Mouse (Mus musculus): ENCODE results near the gene Rap1gap. TPM values are rescaled to one million over a fixed set of nuclear protein-coding genes. Genes with fewer than 3 reads are reported as not detected.

Gene Rap1gap
- polyA plus RNA-seq, 1 experiment from 2014 or later, result 119 TPM

DNA sequence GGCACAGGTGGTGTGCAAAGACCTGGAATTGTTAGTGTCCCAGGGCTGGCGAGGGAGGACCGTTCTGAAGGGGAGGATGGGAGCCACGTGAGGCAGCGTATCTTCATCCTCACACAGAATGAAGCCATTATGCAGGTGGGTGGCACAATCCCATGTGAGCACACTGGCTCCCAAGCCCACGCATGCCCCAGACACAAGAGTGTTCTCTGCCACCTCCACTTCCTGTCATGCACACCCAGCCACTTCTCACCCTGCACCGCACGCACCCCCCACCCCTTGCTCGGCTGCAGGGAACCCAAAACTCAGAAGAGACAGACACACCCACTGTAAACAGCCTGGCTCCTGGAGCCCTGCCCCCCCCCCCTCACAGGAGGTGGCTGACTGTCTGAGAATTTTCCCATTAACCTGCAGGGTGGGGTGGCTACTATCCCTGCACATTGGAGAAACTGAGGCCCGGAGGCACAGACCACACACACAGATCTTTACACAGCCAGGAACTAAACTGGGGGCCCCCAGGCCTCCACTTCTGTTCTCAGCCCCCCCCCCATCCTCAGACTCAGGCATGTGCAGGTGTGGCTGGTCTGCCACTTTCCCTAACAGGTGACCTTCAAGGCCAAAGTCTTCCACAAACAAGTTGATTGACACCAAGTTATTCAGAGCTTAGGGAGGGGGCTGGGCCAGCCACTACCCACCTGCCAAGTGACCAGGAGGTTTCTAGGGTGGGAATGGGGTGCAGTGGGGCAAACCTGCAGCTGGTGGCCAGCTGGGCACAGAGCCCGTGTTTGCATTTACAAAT lies 27.8 kb downstream of the Rap1gap start:
- no peak overlapping the region for H3K4me2 ChIP-seq (ENCODE audit: low read length)
- peaks cover 5% of the 10 kb centered on the region for H3K4me1 ChIP-seq (ENCODE audit: control insufficient read depth, insufficient read depth, low read depth, low read length)
- no peaks in the 10 kb centered on the region for H3K27me3 ChIP-seq (replicated peaks; ENCODE audit: control insufficient read depth, insufficient read depth, low read length)
- ATAC-seq, result no peak
- no peak overlapping the region for H3K9ac ChIP-seq (ENCODE audit: low read depth, low read length)
- H3K36me3 ChIP-seq (ENCODE audit: control insufficient read depth, insufficient read depth, low read length), result no peaks in the 10 kb centered on the region
- no peak overlapping the region for H3K27ac ChIP-seq (ENCODE audit: low read depth, low read length)
- WGBS, result 83% methylated on average over 10 of the region's 10 CpGs
- no peaks in the 10 kb centered on the region for H3K9me3 ChIP-seq (ENCODE audit: control insufficient read depth, low read length)
- no peak overlapping the region for H3K4me3 ChIP-seq (ENCODE audit: low read length)

DNA sequence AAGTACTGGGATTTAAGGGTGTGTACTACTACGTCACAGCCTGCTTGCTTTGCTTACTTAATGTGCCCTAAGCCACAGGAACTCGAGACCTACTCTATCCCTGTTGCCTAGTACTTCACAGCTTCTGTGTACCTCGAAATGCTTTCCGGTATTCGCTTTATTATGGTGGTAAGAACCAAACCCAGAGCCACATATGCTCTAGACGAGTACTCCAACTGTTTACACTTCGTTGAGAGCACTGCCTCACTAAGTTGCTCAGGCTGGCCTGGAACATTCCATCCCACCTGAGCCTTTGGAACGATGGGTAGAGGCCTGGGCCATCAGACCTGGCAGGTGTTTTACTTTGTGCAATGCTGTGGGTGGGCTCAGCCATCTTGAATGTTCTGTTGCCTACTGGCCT lies 30.8 kb downstream of the Rap1gap start:
- no peak for ATAC-seq
- no peak overlapping the region for H3K9ac ChIP-seq (ENCODE audit: low read depth, low read length)
- WGBS, result 82% methylated on average over 8 of the region's 8 CpGs
- 0 out of 2 replicates have a peak overlapping the region, but pooled peaks have one; percentile 44 for H3K27ac ChIP-seq (ENCODE audit: low read depth, low read length)
- no peaks in the 10 kb centered on the region for H3K27me3 ChIP-seq (replicated peaks; ENCODE audit: control insufficient read depth, insufficient read depth, low read length)
- H3K4me2 ChIP-seq (ENCODE audit: low read length), result no peak overlapping the region
- no peaks in the 10 kb centered on the region for H3K36me3 ChIP-seq (ENCODE audit: control insufficient read depth, insufficient read depth, low read length)
- no peaks in the 10 kb centered on the region for H3K9me3 ChIP-seq (ENCODE audit: control insufficient read depth, low read length)
- peaks cover 24% of the 10 kb centered on the region for H3K4me1 ChIP-seq (ENCODE audit: control insufficient read depth, insufficient read depth, low read depth, low read length)
- no peak overlapping the region for H3K4me3 ChIP-seq (ENCODE audit: low read length)

DNA sequence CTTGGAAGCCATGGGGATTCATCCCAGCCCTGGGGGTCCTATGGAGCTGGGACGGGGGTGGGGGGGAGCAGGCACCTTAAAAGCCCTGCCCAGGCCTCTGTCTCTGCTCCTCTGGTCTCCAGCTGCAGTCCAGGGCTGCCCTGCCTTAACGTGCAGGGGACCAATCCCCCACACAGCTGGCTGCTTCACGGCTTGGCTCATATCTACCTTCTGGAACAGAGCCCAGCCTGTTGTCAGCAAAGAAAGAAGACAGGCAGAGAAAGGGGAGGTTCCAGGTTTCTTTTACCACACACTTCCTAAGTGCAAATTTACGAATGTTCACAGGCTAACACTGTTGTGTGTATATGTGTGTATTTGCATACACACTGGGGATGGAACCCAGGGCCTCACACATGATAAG lies 31.4 kb downstream of the Rap1gap start:
- Histone ChIP-seq H3K4me2 (ENCODE audit: low read length) (no peak overlapping the region), H3K27me3 (replicated peaks; ENCODE audit: control insufficient read depth, insufficient read depth, low read length) (no peaks in the 10 kb centered on the region), H3K27ac (ENCODE audit: low read depth, low read length) (peak overlapping the region; percentile 44; the same call in 1 of the 2 replicates), H3K9ac (ENCODE audit: low read depth, low read length) (no peak overlapping the region), H3K4me3 (ENCODE audit: low read length) (no peak overlapping the region), H3K36me3 (ENCODE audit: control insufficient read depth, insufficient read depth, low read length) (no peaks in the 10 kb centered on the region), H3K9me3 (ENCODE audit: control insufficient read depth, low read length) (no peaks in the 10 kb centered on the region), H3K4me1 (ENCODE audit: control insufficient read depth, insufficient read depth, low read depth, low read length) (peaks cover 24% of the 10 kb centered on the region)
- no peak for ATAC-seq
- 26% methylated on average over 4 of the region's 4 CpGs for WGBS

DNA sequence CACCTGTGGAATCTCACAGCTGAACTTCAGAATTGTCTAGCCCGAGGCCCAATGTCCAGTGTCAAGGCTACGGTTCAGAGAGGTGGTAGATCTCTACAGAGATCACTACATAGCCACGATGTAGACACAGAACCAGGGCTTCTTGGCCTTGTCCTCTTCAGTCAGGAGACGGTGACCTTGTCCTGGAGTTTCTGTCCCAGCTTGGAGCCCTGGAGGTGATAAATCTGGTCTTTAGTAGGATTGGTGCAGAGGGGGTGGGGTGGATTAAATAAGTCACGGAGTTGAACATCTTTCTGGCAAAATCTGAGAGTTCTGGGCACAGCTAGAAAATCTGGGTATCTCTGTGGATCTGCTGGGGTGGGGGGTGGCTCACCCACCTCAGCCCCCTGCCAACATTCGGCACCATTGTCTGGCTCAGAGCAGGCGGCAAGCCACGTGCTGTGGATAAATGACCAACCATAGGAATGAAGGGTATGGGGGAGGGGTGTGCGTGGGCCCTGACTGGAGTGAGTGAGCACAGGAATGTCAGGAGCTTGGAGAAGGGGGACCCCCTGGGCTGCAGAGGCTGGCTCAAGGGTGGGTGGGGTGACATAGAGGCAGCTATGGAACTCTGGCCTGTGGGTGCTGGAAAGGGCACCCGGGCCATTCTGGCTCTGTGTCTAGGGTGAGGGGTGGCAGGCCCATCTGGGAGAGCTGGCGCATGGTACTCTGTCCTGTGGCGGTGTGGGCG lies 32.8 kb downstream of the Rap1gap start:
- ATAC-seq, result peak; percentile 34; the same call in 1 of the 2 replicates
- Histone ChIP-seq H3K9ac (ENCODE audit: low read depth, low read length) (no peak overlapping the region), H3K27ac (ENCODE audit: low read depth, low read length) (no peak overlapping the region), H3K9me3 (ENCODE audit: control insufficient read depth, low read length) (no peaks in the 10 kb centered on the region), H3K36me3 (ENCODE audit: control insufficient read depth, insufficient read depth, low read length) (no peaks in the 10 kb centered on the region), H3K27me3 (replicated peaks; ENCODE audit: control insufficient read depth, insufficient read depth, low read length) (no peaks in the 10 kb centered on the region), H3K4me1 (ENCODE audit: control insufficient read depth, insufficient read depth, low read depth, low read length) (peaks cover 24% of the 10 kb centered on the region), H3K4me3 (ENCODE audit: low read length) (no peak overlapping the region), H3K4me2 (ENCODE audit: low read length) (no peak overlapping the region)
- 70% methylated on average over 13 of the region's 13 CpGs for WGBS

DNA sequence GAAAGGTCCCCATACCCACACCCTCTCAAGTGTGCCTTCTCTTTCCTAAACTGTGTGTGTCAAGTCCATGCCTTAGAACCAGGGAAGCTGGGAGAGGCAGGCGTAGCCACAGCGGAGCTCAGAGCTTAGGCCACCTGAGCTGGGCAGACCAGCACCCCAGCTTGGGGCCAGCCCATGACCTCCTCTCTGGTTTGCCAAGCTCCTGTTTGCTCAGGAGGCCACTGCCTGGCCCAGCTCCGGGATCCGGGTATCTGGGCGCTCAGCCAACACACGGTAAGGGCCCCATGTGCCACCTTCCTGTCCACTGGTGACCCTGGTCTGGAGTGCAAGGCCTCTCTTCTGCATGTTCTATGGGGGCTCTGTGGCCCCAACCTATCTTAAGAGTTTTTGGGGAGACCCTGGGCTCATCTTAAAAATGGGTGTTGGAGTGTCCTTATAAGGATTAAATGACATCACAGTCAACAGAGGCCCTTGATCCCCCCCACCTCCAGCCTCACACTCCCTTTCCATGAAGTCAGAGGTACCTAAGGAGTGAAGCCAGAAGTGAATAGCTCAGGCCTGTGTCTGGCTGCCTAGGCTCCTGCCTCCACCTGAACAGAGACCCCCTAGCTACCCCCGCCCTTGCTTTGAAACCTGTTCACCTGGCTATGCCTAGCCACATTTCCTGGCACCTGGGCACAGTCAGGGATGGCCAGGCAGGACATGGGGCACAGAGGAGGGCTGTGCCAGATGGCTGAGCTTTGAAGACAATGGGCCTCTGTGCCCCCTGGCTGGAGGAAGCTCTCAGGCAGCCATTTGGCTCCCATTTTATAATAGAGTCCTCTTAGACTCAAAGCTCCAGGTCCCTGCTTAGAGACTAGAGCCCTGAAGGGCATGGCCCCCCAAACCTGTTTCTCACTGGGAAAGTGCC lies 33.8 kb downstream of the Rap1gap start:
- H3K36me3 ChIP-seq (ENCODE audit: control insufficient read depth, insufficient read depth, low read length), result no peaks in the 10 kb centered on the region
- peak; percentile 52 for ATAC-seq
- peaks cover 24% of the 10 kb centered on the region for H3K4me1 ChIP-seq (ENCODE audit: control insufficient read depth, insufficient read depth, low read depth, low read length)
- no peak overlapping the region for H3K27ac ChIP-seq (ENCODE audit: low read depth, low read length)
- H3K9ac ChIP-seq (ENCODE audit: low read depth, low read length), result no peak overlapping the region
- WGBS, result 60% methylated on average over 7 of the region's 7 CpGs
- no peaks in the 10 kb centered on the region for H3K9me3 ChIP-seq (ENCODE audit: control insufficient read depth, low read length)
- H3K4me2 ChIP-seq (ENCODE audit: low read length), result no peak overlapping the region
- H3K4me3 ChIP-seq (ENCODE audit: low read length), result no peak overlapping the region
- no peaks in the 10 kb centered on the region for H3K27me3 ChIP-seq (replicated peaks; ENCODE audit: control insufficient read depth, insufficient read depth, low read length)

DNA sequence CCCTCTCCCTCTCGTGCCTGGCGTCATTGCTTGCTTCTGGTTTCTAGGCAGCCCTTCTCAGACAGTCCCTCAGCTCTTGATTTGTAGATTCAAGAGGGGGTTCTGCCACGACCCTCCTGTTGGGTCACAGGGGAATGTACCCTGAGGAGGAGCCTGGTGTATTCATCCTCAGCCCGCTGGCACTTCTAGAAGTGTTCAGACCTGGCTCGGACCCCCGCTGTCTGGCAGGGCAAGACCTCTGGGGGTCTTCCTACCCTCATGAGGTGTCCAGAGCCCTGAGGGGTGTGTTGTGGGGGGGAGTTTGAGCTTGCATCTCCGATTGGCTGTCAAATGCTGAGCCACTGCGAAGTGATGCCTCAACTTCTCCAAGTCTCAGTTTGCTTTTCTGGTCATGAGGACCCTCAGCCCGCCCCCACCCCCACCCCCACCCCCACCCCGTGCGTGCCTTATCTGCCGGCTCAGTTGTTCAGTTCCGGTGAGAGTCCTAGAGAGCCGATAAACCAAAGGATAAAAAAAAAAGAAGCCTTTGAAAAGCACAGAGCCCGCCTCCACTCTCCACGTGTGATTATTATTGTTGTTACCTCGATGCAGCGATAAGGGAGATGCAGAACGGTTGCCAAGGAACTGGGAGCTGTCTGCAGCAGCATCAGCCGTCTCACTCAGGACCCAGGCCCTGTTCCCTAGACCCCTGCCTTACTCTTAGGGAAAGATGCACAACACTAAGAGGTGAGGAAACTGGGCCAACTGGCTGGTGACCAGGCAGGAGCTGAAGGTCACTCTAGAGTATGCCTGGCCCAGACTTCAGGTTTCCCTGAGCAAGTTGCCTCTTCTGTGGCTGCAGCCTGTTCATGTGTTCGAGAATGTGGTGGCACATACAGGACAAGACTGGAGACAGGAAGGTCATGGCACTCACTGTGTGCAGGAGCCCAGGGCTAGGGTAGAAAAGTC lies 35.0 kb downstream of the Rap1gap start:
- Histone ChIP-seq H3K4me3 (ENCODE audit: low read length) (no peak overlapping the region), H3K4me1 (ENCODE audit: control insufficient read depth, insufficient read depth, low read depth, low read length) (peaks cover 24% of the 10 kb centered on the region), H3K4me2 (ENCODE audit: low read length) (no peak overlapping the region), H3K27ac (ENCODE audit: low read depth, low read length) (no peak overlapping the region), H3K36me3 (ENCODE audit: control insufficient read depth, insufficient read depth, low read length) (no peaks in the 10 kb centered on the region), H3K27me3 (replicated peaks; ENCODE audit: control insufficient read depth, insufficient read depth, low read length) (no peaks in the 10 kb centered on the region), H3K9me3 (ENCODE audit: control insufficient read depth, low read length) (no peaks in the 10 kb centered on the region), H3K9ac (ENCODE audit: low read depth, low read length) (no peak overlapping the region)
- ATAC-seq, result no peak
- 51% methylated on average over 21 of the region's 21 CpGs for WGBS

DNA sequence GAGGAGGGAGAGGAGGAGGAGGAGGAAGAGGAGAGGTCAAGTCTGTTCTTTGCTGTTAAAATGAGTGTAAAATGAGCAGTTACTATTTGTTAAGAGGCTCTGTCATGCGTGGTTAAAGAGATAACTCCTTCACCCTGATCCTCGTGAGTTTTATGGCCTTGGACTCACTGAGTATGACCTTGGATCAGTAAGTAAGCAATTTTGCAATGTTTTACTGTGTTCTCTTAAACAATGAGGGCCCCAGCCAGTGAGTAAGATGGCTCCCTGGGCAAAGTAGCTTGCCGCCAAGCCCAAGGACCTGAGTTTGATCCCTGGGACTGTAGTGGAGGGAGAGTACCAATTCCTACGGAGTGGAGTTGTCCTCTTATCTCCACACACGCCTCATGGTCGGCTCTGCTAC lies 36.4 kb downstream of the Rap1gap start:
- Histone ChIP-seq H3K4me2 (ENCODE audit: low read length) (no peak overlapping the region), H3K9me3 (ENCODE audit: control insufficient read depth, low read length) (no peaks in the 10 kb centered on the region), H3K36me3 (ENCODE audit: control insufficient read depth, insufficient read depth, low read length) (no peaks in the 10 kb centered on the region), H3K4me1 (ENCODE audit: control insufficient read depth, insufficient read depth, low read depth, low read length) (peaks cover 21% of the 10 kb centered on the region), H3K27me3 (replicated peaks; ENCODE audit: control insufficient read depth, insufficient read depth, low read length) (no peaks in the 10 kb centered on the region), H3K9ac (ENCODE audit: low read depth, low read length) (no peak overlapping the region), H3K4me3 (ENCODE audit: low read length) (no peak overlapping the region), H3K27ac (ENCODE audit: low read depth, low read length) (no peak overlapping the region)
- WGBS, result 66% methylated on average over 6 of the region's 6 CpGs
- ATAC-seq, result no peak

DNA sequence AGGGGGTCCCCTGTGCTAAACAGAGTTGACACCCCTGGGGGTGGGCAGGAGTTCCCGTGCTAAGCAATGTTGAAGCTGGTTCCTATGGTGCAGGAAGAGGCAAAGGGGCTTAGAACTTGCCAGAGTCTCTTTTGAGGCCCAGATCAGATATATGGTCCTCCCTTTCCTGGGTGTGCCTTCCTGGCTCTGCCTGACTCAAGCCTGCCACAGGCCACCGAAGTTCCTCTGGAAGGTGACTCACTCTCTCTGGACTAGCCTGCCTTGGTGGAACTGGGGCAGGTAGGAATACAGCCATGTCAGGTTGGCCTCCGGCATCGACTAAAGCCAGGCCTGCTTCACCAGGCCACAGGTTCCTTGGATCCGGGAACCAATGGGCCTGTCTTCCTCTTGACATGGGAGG lies 38.6 kb downstream of the Rap1gap start:
- Histone ChIP-seq H3K27me3 (replicated peaks; ENCODE audit: control insufficient read depth, insufficient read depth, low read length) (no peaks in the 10 kb centered on the region), H3K36me3 (ENCODE audit: control insufficient read depth, insufficient read depth, low read length) (no peaks in the 10 kb centered on the region), H3K9me3 (ENCODE audit: control insufficient read depth, low read length) (no peaks in the 10 kb centered on the region), H3K27ac (ENCODE audit: low read depth, low read length) (no peak overlapping the region), H3K4me1 (ENCODE audit: control insufficient read depth, insufficient read depth, low read depth, low read length) (peaks cover 27% of the 10 kb centered on the region), H3K9ac (ENCODE audit: low read depth, low read length) (no peak overlapping the region), H3K4me3 (ENCODE audit: low read length) (no peak overlapping the region), H3K4me2 (ENCODE audit: low read length) (no peak overlapping the region)
- WGBS, result 97% methylated on average over 5 of the region's 5 CpGs
- no peak for ATAC-seq
